Mouse (Mus musculus) bone marrow macrophage, adult 2 months (primary cell): ENCODE measurements around the gene Pla2g5.

Experiments used
- CTCF ChIP-seq: IDR thresholded peaks from 2 replicates; pipeline ENCODE4 v1.5.1; 2012; ENCODE audit warnings: low read depth, mild to moderate bottlenecking, low read length, moderate library complexity
- POLR2A ChIP-seq: IDR thresholded peaks from 2 replicates; pipeline ENCODE4 v1.6.1; 2012; ENCODE audit warnings: mild to moderate bottlenecking, low read depth, low read length, borderline replicate concordance

DNA sequence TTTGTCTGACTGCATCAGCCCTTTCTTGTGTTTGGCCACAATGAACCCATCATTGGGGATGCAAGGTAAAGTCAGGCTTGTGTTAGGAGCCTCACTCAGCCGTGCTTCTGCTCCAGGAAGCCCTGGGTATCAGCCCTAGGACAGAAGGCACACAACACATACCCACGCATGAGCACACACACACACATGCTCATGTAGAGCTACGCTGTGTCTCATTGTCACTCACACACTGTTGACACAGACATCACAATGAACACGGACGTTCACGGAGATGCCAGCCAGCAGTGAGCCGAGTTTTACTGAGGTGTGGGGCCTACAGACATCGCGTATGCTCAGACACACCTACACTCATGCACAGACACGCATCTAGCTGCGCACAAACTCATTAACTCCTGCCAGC lies 107.3 kb downstream of the Pla2g5 start:
- no peak for TF ChIP-seq CTCF
- no peak for TF ChIP-seq POLR2A
